Mouse (Mus musculus) C2C12 (cell line): ENCODE results near the gene Patl1.

Experiments
- CEBPB ChIP-seq: IDR thresholded peaks from one replicate; pipeline ENCODE4 v1.6.1; 2011; ENCODE audit warnings: low read depth, mild to moderate bottlenecking, control low read depth, moderate library complexity
- CTCF ChIP-seq: IDR thresholded peaks from one replicate; pipeline ENCODE4 v1.5.1; 2011; ENCODE audit not compliant: control insufficient read depth, insufficient read depth, insufficient read length
- MAX ChIP-seq: IDR thresholded peaks from one replicate; pipeline ENCODE4 v1.6.1; 2011; ENCODE audit warnings: mild to moderate bottlenecking, control low read depth

DNA sequence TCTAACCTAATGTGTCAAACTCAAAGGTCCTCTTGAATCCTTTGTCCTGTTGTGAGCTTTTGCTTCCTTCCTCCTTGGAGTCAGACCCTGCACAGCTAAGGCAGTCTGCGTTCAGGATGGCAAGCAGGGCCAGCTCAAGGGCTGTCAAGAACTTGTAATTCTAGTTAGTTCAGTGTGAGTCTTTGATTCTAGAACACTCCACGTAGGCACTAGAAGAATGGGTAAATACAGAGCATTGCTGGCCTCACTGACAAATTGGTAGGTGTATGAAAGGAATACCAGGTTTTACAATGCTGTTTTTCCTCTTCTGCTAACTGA is 62.0 kb downstream of the Patl1 start:
- TF ChIP-seq MAX (no peak), CEBPB (no peak), CTCF (no peak)
